Mouse (Mus musculus) heart, adult 2 months (tissue): ENCODE measurements around the gene Fam124a.

Source experiments
- CTCF ChIP-seq: fragments of 200-600 bp; IDR thresholded peaks from 2 replicates; pipeline ENCODE4 v1.8.1; 2022; ENCODE audit warnings: antibody characterized with exemption, mild to moderate bottlenecking, moderate library complexity
- POLR2A ChIP-seq: fragments of 200-500 bp; IDR thresholded peaks from 2 replicates; pipeline ENCODE4 v1.6.1; 2011; ENCODE audit warnings: mild to moderate bottlenecking, low read depth, low read length, control low read depth; ENCODE audit not compliant: insufficient read depth

DNA sequence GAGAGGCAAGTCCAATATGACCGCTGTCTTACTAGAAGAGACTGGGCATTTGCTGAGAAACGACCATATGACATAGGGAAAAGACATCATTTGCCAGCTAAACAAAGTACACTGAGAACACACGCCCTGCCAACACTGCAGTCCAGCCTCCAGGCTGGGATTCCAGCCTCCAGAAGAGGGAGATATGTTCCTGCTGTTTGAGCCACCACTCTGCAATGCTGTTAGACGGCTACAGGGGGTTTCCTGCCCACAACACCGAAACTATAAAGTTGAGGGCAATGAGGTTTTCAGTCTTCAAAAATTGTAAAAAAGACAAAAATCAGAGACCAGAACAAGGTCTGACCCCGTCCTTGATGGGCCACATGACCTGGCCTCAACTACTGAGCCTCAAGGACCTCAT, 83.6 kb downstream of the Fam124a start:
- TF ChIP-seq CTCF = peak; percentile 74
- no peak for TF ChIP-seq POLR2A
